Mouse (Mus musculus) G1E (cell line): ENCODE measurements around the gene Tmem108.

Experiments used
- CTCF ChIP-seq: IDR thresholded peaks from 2 replicates; pipeline ENCODE4 v1.5.1; 2012; ENCODE audit warnings: low read depth, low read length, inconsistent platforms, mixed read lengths
- GATA1 ChIP-seq: IDR thresholded peaks from 2 replicates; pipeline ENCODE4 v1.6.1; 2012; ENCODE audit warnings: borderline replicate concordance, low read length, inconsistent platforms, mixed read lengths
- POLR2AphosphoS5 ChIP-seq: IDR thresholded peaks from 2 replicates; pipeline ENCODE4 v1.6.1; 2012; ENCODE audit warnings: low read depth, low read length, inconsistent platforms; ENCODE audit not compliant: insufficient replicate concordance
- TAL1 ChIP-seq: conservative IDR thresholded peaks from 2 replicates; pipeline ENCODE4 v1.6.1; 2012; ENCODE audit warnings: low read depth, low read length, inconsistent platforms, mixed read lengths

GRCm38 (mm10) chr9:103575901-103576300 lies 185.7 kb downstream of the Tmem108 start:
- TF ChIP-seq CTCF, result no peak
- TF ChIP-seq TAL1, result no peak
- no peak for TF ChIP-seq POLR2AphosphoS5
- no peak for TF ChIP-seq GATA1
